Comparison of ENCODE assay signal across 9 mouse cellular contexts in the genomic region with DNA sequence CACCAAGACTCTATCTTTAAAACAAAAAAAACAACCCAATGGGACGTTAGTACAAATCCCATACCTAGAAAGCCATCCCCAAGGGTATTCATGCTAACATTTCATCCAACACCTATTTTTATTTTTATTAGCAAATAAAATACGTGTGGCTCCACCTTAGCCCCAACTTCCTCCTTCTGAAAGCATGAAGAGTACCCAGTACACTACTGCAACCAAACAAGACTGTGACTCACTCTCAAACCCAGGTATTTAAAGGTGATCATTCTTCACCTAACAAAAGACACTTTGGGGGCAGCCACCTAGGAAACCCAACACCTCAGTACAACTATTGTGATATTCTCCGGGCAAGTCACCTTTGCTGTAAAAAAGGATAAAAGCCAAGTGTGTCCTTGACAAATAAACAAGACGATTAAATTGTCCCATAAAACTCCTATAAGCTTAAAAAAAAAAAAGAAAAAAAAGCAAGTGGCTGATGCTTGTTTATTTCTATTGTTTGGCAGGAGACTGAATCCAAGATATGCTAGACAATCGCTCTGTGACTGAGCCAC. TPM values are rescaled to one million over a fixed set of nuclear protein-coding genes. Genes with fewer than 3 reads are reported as not detected.
A peak's percentile ranks its signal among the peaks of the same experiment; 100 is the strongest.
DNase-seq lines count a peak whose midpoint lies in the region; ATAC-seq and TF ChIP-seq lines count a peak whose summit lies in the region.
"Had no signal": no experiment of that assay in that cellular context is flagged by ENCODE, and none has a peak within 500 bp of the region (broad histone marks: within the 10 kb centered on the region; RNA-seq: fewer than 3 reads in every experiment).

No protein-coding gene starts in this region.

- H3K27me3 ChIP-seq in kidney, embryonic 14.5 days (ENCODE audit: control insufficient read depth, insufficient read depth, low read length) = no peaks in the 10 kb centered on the region
- no peaks in the 10 kb centered on the region for H3K27me3 ChIP-seq in midbrain, postnatal 0 days (ENCODE audit: insufficient read depth, low read length)

- TF ChIP-seq POLR2A in bone marrow macrophage, adult 2 months (IDR thresholded peaks at IDR 0.05; ENCODE audit: borderline replicate concordance, low read depth, low read length) = no peak

- H3K9ac ChIP-seq in kidney, embryonic 14.5 days (ENCODE audit: low read depth, low read length) = peak overlapping the region; percentile 100
- peak overlapping the region; percentile 98 for H3K9ac ChIP-seq in midbrain, postnatal 0 days (replicated peaks; ENCODE audit: low read length, poor library complexity, severe bottlenecking)

- ATAC-seq in kidney, embryonic 14.5 days (ENCODE audit: low FRiP score, low TSS enrichment) = no peak
- peak; percentile 13 for ATAC-seq in inflammation-experienced regulatory T-cells, adult 6 months
- ATAC-seq in midbrain, postnatal 0 days (ENCODE audit: low FRiP score) = no peak

- peak overlapping the region; percentile 100 for H3K4me3 ChIP-seq in kidney, embryonic 14.5 days (ENCODE audit: low read length)
- peak overlapping the region; percentile 99 for H3K4me3 ChIP-seq in bone marrow macrophage, adult 2 months (ENCODE audit: insufficient read depth, low read length)
- peak overlapping the region; percentile 99 for H3K4me3 ChIP-seq in midbrain, postnatal 0 days (ENCODE audit: low read depth, low read length)

- peak overlapping the region; percentile 75 for H3K4me2 ChIP-seq in kidney, embryonic 14.5 days (replicated peaks; ENCODE audit: low read depth, low read length)
- H3K4me2 ChIP-seq in midbrain, postnatal 0 days (ENCODE audit: low read depth, low read length, poor library complexity, severe bottlenecking) = peak overlapping the region; percentile 59

- H3K36me3 ChIP-seq in kidney, embryonic 14.5 days (ENCODE audit: control insufficient read depth, insufficient read depth, low read length) = peaks cover 34% of the 10 kb centered on the region
- peaks cover 5% of the 10 kb centered on the region; the same call in 1 of the 2 replicates for H3K36me3 ChIP-seq in midbrain, postnatal 0 days (ENCODE audit: insufficient read depth, low read length)

- H3K4me1 ChIP-seq in kidney, embryonic 14.5 days (ENCODE audit: control insufficient read depth, insufficient read depth, low read length) = peaks cover 7% of the 10 kb centered on the region
- peaks cover 13% of the 10 kb centered on the region for H3K4me1 ChIP-seq in bone marrow macrophage, adult 2 months (ENCODE audit: control insufficient read depth, insufficient read depth, low read length)
- peaks cover 6% of the 10 kb centered on the region; the same call in 1 of the 2 replicates for H3K4me1 ChIP-seq in midbrain, postnatal 0 days (ENCODE audit: insufficient read depth, low read length)

- no peak for DNase-seq in kidney, postnatal 14 days
- no peak for DNase-seq in midbrain, postnatal 0 days (ENCODE audit: low spot score)
- no peak for DNase-seq in cerebellum, postnatal 4 days (ENCODE audit: low spot score in 2 of 2)
- DNase-seq in urinary bladder, adult 18-20 months (ENCODE audit: low spot score in 2 of 2) = no peak
- DNase-seq in urinary bladder, postnatal 14 days (ENCODE audit: low spot score) = no peak
- DNase-seq: kidney, adult 8-10 months had no signal

- H3K9me3 ChIP-seq in kidney, embryonic 14.5 days (ENCODE audit: control insufficient read depth, low read length) = no peaks in the 10 kb centered on the region
- no peaks in the 10 kb centered on the region for H3K9me3 ChIP-seq in midbrain, postnatal 0 days (ENCODE audit: low read length)

- 18% methylated on average over 5 of the region's 5 CpGs for WGBS in kidney, embryonic 14.5 days
- 35% methylated on average over 5 of the region's 5 CpGs for whole genome bisulfite sequencing in midbrain, postnatal 0 days

- no peak for TF ChIP-seq CTCF in bone marrow macrophage, adult 2 months (IDR thresholded peaks at IDR 0.05; ENCODE audit: low read depth, low read length)
- TF ChIP-seq CTCF in midbrain, postnatal 0 days (IDR thresholded peaks at IDR 0.05) = no peak

- no peak overlapping the region; the same call in 1 of the 2 replicates for H3K27ac ChIP-seq in kidney, embryonic 14.5 days (ENCODE audit: low read depth, low read length)
- peak overlapping the region; percentile 79 for H3K27ac ChIP-seq in bone marrow macrophage, adult 2 months (ENCODE audit: insufficient read depth, low read depth, low read length)
- peak overlapping the region; percentile 97; the same call in 1 of the 2 replicates for H3K27ac ChIP-seq in midbrain, postnatal 0 days (ENCODE audit: low read depth, low read length)

RNA-seq across cellular contexts. Expression of gene Eif4h, which starts 1.4 kb away (rescaled TPM):
- 463 and 491 TPM in 2 replicates for polyA plus RNA-seq in kidney, embryonic 14.5 days (2014; fragmentation: Nextera tagmentation; extraction: Ambion mirVana)
- polyA plus RNA-seq in bone marrow macrophage, adult 2 months (2012; ENCODE audit: insufficient read depth, insufficient read length, missing spikeins) = 169 and 175 TPM in 2 replicates
- 100 to 1,000 TPM in 1 of 3 experiments, 10 to 100 TPM in 2; 92.8 to 133 (median 95.4) TPM for polyA plus RNA-seq in inflammation-experienced regulatory T-cells, adult 6 months (2017; shearing (Covaris generic))
- 424 and 435 TPM in 2 replicates for total RNA-seq in midbrain, postnatal 0 days (2014; rRNA removed)
- polyA plus RNA-seq in midbrain, postnatal 0 days (2015; fragmentation: Nextera tagmentation; extraction: Ambion mirVana) = 302 and 311 TPM in 2 replicates

RNA-seq across cellular contexts. Expression of gene Lat2, which starts 23.1 kb away (rescaled TPM):
- 1.8 and 2.2 TPM in 2 replicates for polyA plus RNA-seq in kidney, embryonic 14.5 days (2014; fragmentation: Nextera tagmentation; extraction: Ambion mirVana)
- 202 and 213 TPM in 2 replicates for polyA plus RNA-seq in bone marrow macrophage, adult 2 months (2012; ENCODE audit: insufficient read depth, insufficient read length, missing spikeins)
- 10 to 100 TPM in 2 of 3 experiments, 1 to 10 TPM in 1; 6.3 to 13.1 (median 12.2) TPM for polyA plus RNA-seq in inflammation-experienced regulatory T-cells, adult 6 months (2017; shearing (Covaris generic))
- total RNA-seq in midbrain, postnatal 0 days (2014; rRNA removed) = 0.44 and 2.8 TPM in 2 replicates
- polyA plus RNA-seq in midbrain, postnatal 0 days (2015; fragmentation: Nextera tagmentation; extraction: Ambion mirVana) = 1.6 and 2.2 TPM in 2 replicates

RNA-seq across cellular contexts. Expression of gene Limk1, which starts 50.5 kb away (rescaled TPM):
- polyA plus RNA-seq in kidney, embryonic 14.5 days (2014; fragmentation: Nextera tagmentation; extraction: Ambion mirVana) = 6.7 and 9.1 TPM in 2 replicates
- polyA plus RNA-seq in bone marrow macrophage, adult 2 months (2012; ENCODE audit: insufficient read depth, insufficient read length, missing spikeins) = 9.4 and 13.1 TPM in 2 replicates
- 1 to 10 TPM; 4.4 to 8.4 (median 7.1) TPM for polyA plus RNA-seq in inflammation-experienced regulatory T-cells, adult 6 months (2017; shearing (Covaris generic))
- 72.9 and 76.5 TPM in 2 replicates for total RNA-seq in midbrain, postnatal 0 days (2014; rRNA removed)
- 15.5 and 16.7 TPM in 2 replicates for polyA plus RNA-seq in midbrain, postnatal 0 days (2015; fragmentation: Nextera tagmentation; extraction: Ambion mirVana)

RNA-seq across cellular contexts. Expression of gene Rfc2, which starts 56.7 kb away (rescaled TPM):
- 309 and 333 TPM in 2 replicates for polyA plus RNA-seq in kidney, embryonic 14.5 days (2014; fragmentation: Nextera tagmentation; extraction: Ambion mirVana)
- 90.0 and 91.9 TPM in 2 replicates for polyA plus RNA-seq in bone marrow macrophage, adult 2 months (2012; ENCODE audit: insufficient read depth, insufficient read length, missing spikeins)
- polyA plus RNA-seq in inflammation-experienced regulatory T-cells, adult 6 months (2017; shearing (Covaris generic)) = 100 to 1,000 TPM; 140 to 223 (median 144) TPM
- 58.1 and 87.6 TPM in 2 replicates for total RNA-seq in midbrain, postnatal 0 days (2014; rRNA removed)
- 155 and 157 TPM in 2 replicates for polyA plus RNA-seq in midbrain, postnatal 0 days (2015; fragmentation: Nextera tagmentation; extraction: Ambion mirVana)

Comparison
In these comparisons a context has a peak if more than half of its experiments do, and no peak if none do; other contexts are left out.
1. RNA of gene Lat2, which starts 23.1 kb away (polyA plus RNA-seq): 202 to 213 TPM in bone marrow macrophage, adult 2 months; 6.3 to 13.1 TPM in inflammation-experienced regulatory T-cells, adult 6 months, 1.6 to 2.2 TPM in midbrain, postnatal 0 days and 1.8 to 2.2 TPM in kidney, embryonic 14.5 days; every median in the first group is over 10 times any median in the second.
2. Peak in every context shown above with its lines, with median percentiles within 50 percentile points of each other: H3K4me3 ChIP-seq.